Mouse (Mus musculus): ENCODE measurements around the gene Tmem191c.

DNA sequence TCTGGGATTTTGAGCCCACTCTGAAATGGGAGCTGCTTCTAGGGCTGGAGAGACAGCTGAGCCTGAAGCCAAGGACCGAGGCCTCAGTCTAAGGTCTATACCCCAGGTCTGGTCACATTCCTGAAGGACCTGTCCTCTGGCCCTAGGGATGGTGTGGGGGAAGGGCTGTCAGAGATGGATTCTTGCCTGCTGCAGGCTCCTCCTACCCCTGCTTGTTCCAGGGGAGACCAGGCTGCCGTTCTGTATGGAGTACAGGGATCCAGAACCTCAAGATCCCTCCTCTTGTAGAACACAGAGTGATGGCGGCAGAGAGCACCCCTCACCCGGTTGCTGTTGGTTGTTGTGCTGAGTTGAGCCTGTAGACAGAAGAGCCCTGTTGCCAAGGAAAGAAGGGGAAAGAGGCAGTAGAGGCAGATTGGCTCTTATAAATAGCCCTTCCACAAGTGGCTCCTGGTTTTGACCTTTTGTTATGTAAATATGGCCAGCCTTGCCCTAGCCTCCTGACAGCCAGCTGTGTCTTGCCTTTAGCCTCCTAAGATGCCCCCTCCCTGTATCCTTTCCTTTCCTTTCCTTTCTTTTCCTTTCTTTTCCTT lies 21.8 kb upstream of the Tmem191c start:
- TF ChIP-seq CTCF (IDR thresholded peaks at IDR 0.05; ENCODE audit: extremely low read depth, insufficient read length, insufficient replicate concordance, low read depth, low read length) (no peak), POLR2A (IDR thresholded peaks at IDR 0.05; ENCODE audit: low read depth, low read length) (no peak)

Measured in small intestine, adult 2 months (tissue).